Mouse (Mus musculus) C2C12 (cell line): ENCODE measurements around the gene Krt24. TPM values are rescaled to one million over a fixed set of nuclear protein-coding genes. Genes with fewer than 3 reads are reported as not detected.
A peak's percentile ranks its signal among the peaks of the same experiment; 100 is the strongest.

Experiments
- H3K27me3 ChIP-seq: one replicate; pipeline ENCODE4 v1.6.1; 2011; ENCODE audit not compliant: control insufficient read depth, insufficient read depth, insufficient read length
- H3K36me3 ChIP-seq: one replicate; pipeline ENCODE4 v1.6.1; 2011; ENCODE audit not compliant: control insufficient read depth, insufficient read depth
- H3K4me3 ChIP-seq: one replicate; pipeline ENCODE4 v1.5.1; 2011; ENCODE audit warnings: mild to moderate bottlenecking, control low read depth; ENCODE audit not compliant: poor library complexity, insufficient read depth, severe bottlenecking
- H3K79me2 ChIP-seq: one replicate; pipeline ENCODE4 v1.6.1; 2011; ENCODE audit not compliant: control insufficient read depth, insufficient read depth
- H3K79me3 ChIP-seq: one replicate; pipeline ENCODE4 v1.6.1; 2011; ENCODE audit warnings: low read depth, control low read depth
- H3ac ChIP-seq: one replicate; pipeline ENCODE3; 2011; ENCODE audit warnings: low read depth; ENCODE audit not compliant: control insufficient read depth, insufficient read length
- CEBPB ChIP-seq: IDR thresholded peaks from one replicate; pipeline ENCODE4 v1.6.1; 2011; ENCODE audit warnings: low read depth, mild to moderate bottlenecking, control low read depth, moderate library complexity
- CTCF ChIP-seq: IDR thresholded peaks from one replicate; pipeline ENCODE4 v1.5.1; 2011; ENCODE audit not compliant: control insufficient read depth, insufficient read depth, insufficient read length
- FOSL1 ChIP-seq: IDR thresholded peaks from one replicate; pipeline ENCODE4 v1.8.0; 2011; ENCODE audit warnings: mild to moderate bottlenecking, low read length; ENCODE audit not compliant: poor library complexity, insufficient read depth, severe bottlenecking
- MAX ChIP-seq: IDR thresholded peaks from one replicate; pipeline ENCODE4 v1.6.1; 2011; ENCODE audit warnings: mild to moderate bottlenecking, control low read depth
- MYOD1 ChIP-seq: IDR thresholded peaks from one replicate; pipeline ENCODE4 v1.6.1; 2011; ENCODE audit warnings: low read depth; ENCODE audit not compliant: control insufficient read depth, insufficient read length
- MYOG ChIP-seq: IDR thresholded peaks from one replicate; pipeline ENCODE4 v1.6.1; 2011; ENCODE audit not compliant: control insufficient read depth, insufficient read length; ENCODE audit errors: extremely low read depth
- USF1 ChIP-seq: IDR thresholded peaks from one replicate; pipeline ENCODE4 v1.6.1; 2011; ENCODE audit warnings: low read depth, mild to moderate bottlenecking, control low read depth, moderate library complexity
- polyA plus RNA-seq: library from polyadenylated mRNA; unstranded; fragments of >200 nt; fragmentation: generic; extraction: Trizol; gene quantifications from one replicate; pipeline ENCODE4 v1.2.1, GENCODE M21; 2012; ENCODE audit warnings: missing spikeins

Gene Krt24
- polyA plus RNA-seq, 1 experiment = not detected

DNA sequence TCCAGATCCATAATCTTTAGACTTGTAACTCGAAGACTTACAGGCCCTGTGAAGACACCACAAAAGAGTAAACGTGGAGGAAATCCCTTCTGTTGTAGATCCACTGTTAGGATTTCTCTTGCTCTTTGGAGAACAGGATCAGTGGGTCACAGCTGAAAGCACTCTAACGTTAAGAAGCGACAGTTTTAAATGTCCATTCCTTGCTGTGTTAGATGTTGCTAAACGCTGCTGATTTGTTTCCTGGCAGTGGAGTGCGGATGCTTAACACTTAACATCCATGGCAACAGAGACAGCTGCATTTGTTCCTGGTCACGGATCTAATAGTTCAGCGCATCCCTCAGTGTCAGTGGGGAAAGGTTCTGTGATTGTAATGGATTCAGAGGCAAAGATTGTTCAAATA lies 31.5 kb upstream of the Krt24 start:
- Histone ChIP-seq H3K79me3 (no peaks in the 10 kb centered on the region), H3K4me3 (no peak overlapping the region), H3K36me3 (no peaks in the 10 kb centered on the region), H3K79me2 (no peaks in the 10 kb centered on the region), H3K27me3 (peaks cover 50% of the 10 kb centered on the region), H3ac (no peak overlapping the region)
- TF ChIP-seq CEBPB (no peak), MYOG (no peak), FOSL1 (no peak), USF1 (no peak), CTCF (no peak), MYOD1 (no peak), MAX (no peak)

DNA sequence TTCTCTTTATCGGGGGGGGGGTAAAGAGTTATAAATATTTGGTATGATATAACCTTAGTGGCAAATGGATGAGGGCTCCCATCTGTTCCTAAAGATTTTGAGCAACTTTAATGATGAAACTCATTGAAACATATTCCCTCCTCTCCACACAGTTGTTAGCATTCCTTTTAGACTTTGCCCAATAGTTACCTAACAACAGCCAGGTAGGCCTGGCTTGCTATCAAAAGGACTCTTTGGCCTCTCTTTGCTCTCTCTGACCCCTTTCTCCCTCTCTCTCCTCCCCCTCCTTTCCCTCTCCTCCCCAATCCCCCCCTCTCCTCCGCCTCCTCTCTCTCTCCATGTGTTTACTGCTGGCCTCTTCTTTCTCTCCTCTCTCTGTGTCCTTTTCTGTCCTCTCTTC lies 29.5 kb upstream of the Krt24 start:
- Histone ChIP-seq H3K79me3 (no peaks in the 10 kb centered on the region), H3K36me3 (no peaks in the 10 kb centered on the region), H3K27me3 (peaks cover 39% of the 10 kb centered on the region), H3K79me2 (no peaks in the 10 kb centered on the region), H3K4me3 (no peak overlapping the region), H3ac (no peak overlapping the region)
- TF ChIP-seq MYOG = no peak
- no peak for TF ChIP-seq USF1
- TF ChIP-seq CEBPB = no peak
- no peak for TF ChIP-seq CTCF
- no peak for TF ChIP-seq FOSL1
- no peak for TF ChIP-seq MAX
- no peak for TF ChIP-seq MYOD1

DNA sequence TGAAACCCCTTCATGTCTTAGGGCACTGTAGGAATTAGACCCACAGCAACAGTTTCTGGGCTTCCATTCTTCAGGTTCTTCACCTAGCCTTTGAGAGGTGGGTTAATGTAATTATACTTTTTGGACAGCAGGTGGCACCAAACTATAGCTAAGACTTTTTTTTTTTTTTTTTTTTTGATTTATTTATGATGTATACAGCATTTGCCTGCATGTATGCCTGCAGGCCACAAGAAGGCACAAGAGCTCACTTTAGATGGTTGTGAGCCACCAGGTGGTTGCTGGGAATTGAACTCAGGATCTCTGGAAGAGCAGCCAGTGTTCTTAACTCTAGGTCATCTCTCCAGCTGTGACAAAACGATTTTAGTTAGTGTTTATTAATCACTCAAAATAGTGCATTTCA lies 25.8 kb upstream of the Krt24 start:
- no peaks in the 10 kb centered on the region for H3K79me3 ChIP-seq
- no peak overlapping the region for H3K4me3 ChIP-seq
- no peaks in the 10 kb centered on the region for H3K36me3 ChIP-seq
- peaks cover 11% of the 10 kb centered on the region for H3K27me3 ChIP-seq
- H3ac ChIP-seq = no peak overlapping the region
- TF ChIP-seq FOSL1 (no peak), USF1 (no peak), MYOG (no peak), MYOD1 (no peak), MAX (no peak), CTCF (no peak), CEBPB (no peak)
- no peaks in the 10 kb centered on the region for H3K79me2 ChIP-seq

DNA sequence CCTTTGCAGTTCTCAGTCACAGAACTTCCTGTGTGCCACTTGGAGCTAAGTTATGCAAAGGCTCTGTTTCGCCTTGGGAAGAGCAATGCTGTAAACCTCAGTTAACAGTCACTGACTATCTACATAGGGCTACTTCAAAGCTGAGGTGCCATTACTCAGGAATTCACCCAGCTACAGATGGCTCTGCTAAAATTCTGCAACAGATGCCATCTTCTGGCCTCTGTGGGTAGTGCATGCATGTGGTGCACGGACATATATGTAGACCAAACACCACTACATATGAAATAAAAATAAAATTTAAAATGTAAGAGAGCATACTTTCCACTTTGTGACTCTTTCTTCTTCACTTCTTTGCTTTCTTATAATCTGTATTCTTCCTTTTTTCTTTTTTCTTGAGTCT lies 22.5 kb upstream of the Krt24 start:
- H3K4me3 ChIP-seq = no peak overlapping the region
- TF ChIP-seq CTCF = peak; percentile 6
- no peak for TF ChIP-seq USF1
- H3K27me3 ChIP-seq = no peaks in the 10 kb centered on the region
- H3ac ChIP-seq = no peak overlapping the region
- H3K79me3 ChIP-seq = no peaks in the 10 kb centered on the region
- H3K79me2 ChIP-seq = no peaks in the 10 kb centered on the region
- no peaks in the 10 kb centered on the region for H3K36me3 ChIP-seq

DNA sequence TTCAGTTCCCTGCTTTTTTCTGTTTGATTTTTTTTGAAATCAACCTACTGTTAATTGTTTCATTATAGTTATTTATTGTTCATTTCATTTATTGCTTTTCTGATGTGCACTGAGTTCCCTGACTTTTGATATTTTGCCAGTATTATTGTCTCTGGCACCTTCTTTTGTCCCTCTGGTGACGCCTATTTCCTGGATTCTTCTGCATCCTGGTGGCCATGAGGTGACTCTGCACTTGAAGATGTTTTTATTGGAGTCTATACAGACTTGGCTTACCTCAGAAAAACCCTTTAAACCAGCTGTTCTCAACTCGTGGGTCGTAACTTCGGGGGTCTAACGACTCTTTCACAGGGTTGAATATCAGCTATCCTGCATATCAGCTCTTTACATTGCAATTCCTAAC lies 10.0 kb upstream of the Krt24 start:
- no peak for TF ChIP-seq CEBPB
- no peak for TF ChIP-seq MYOG
- TF ChIP-seq MYOD1 = no peak
- no peak for TF ChIP-seq USF1
- no peak for TF ChIP-seq FOSL1
- TF ChIP-seq CTCF = no peak
- no peak for TF ChIP-seq MAX

DNA sequence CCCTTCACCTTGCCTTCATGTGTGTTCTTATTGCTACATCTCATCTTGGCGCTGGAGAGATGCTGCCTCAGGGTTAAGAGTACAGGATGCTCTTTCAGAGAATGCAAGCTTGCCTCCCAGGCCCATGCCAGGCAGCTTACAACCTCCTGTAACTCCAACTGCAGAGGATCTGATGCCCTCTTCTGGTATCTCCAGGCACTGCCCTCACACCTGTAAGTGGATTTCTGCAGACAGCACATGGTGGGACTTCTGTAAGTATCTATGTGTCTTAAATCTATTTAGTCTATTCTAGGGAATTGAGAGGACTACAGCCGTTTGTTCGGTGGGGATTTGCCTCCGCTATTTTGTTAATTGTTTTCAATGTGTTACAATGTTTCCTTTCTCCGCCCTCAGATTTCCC lies 7.8 kb upstream of the Krt24 start:
- Histone ChIP-seq H3K4me3 (no peak overlapping the region), H3K79me2 (no peaks in the 10 kb centered on the region), H3K27me3 (peaks cover 13% of the 10 kb centered on the region), H3K79me3 (no peaks in the 10 kb centered on the region), H3ac (no peak overlapping the region), H3K36me3 (no peaks in the 10 kb centered on the region)
- TF ChIP-seq USF1 = no peak
- TF ChIP-seq MAX = no peak
- no peak for TF ChIP-seq CEBPB
- no peak for TF ChIP-seq MYOG
- TF ChIP-seq FOSL1 = no peak
- TF ChIP-seq MYOD1 = no peak
- TF ChIP-seq CTCF = no peak

More for the DNA sequence above, 10.0 kb upstream of the Krt24 start:
- Histone ChIP-seq H3ac (no peak overlapping the region), H3K36me3 (no peaks in the 10 kb centered on the region), H3K4me3 (no peak overlapping the region), H3K27me3 (peaks cover 13% of the 10 kb centered on the region), H3K79me2 (no peaks in the 10 kb centered on the region), H3K79me3 (no peaks in the 10 kb centered on the region)
